Mouse (Mus musculus) heart, embryonic 15.5 days (tissue): Measurements from ENCODE around the gene Pygm. TPM values are rescaled to one million over a fixed set of nuclear protein-coding genes. Genes with fewer than 3 reads are reported as not detected.

Source experiments
- ATAC-seq: fragments of 200-750 bp; cut with Nextera tagmentation; replicated peaks from 2 replicates; pipeline ENCODE4 v1.8.0; 2017; ENCODE audit warnings: low read depth, moderate TSS enrichment; ENCODE audit not compliant: insufficient number of reproducible peaks, insufficient read depth, low FRiP score
- H3K27ac ChIP-seq: fragments of 300-500 bp; sonication (generic); 2 replicates; pipeline ENCODE4 v1.5.1; 2015; ENCODE audit warnings: mild to moderate bottlenecking, inconsistent platforms
- H3K27me3 ChIP-seq: fragments of 300-500 bp; sonication (generic); 2 replicates; pipeline ENCODE4 v1.6.1; 2015; ENCODE audit warnings: inconsistent platforms
- H3K36me3 ChIP-seq: fragments of 300-500 bp; sonication (generic); 2 replicates; pipeline ENCODE4 v1.6.1; 2015; ENCODE audit warnings: mild to moderate bottlenecking, inconsistent platforms
- H3K4me1 ChIP-seq: fragments of 300-500 bp; sonication (generic); replicated peaks from 2 replicates; pipeline ENCODE4 v1.6.1; 2015; ENCODE audit warnings: inconsistent platforms
- H3K4me2 ChIP-seq: fragments of 300-500 bp; sonication (generic); 2 replicates; pipeline ENCODE4 v1.6.1; 2015; ENCODE audit warnings: inconsistent platforms, mild to moderate bottlenecking, moderate library complexity
- H3K4me3 ChIP-seq: fragments of 300-500 bp; sonication (generic); 2 replicates; pipeline ENCODE4 v1.5.1; 2015; ENCODE audit warnings: mild to moderate bottlenecking, inconsistent platforms
- H3K9ac ChIP-seq: fragments of 300-500 bp; sonication (generic); 2 replicates; pipeline ENCODE4 v1.6.1; 2015; ENCODE audit warnings: mild to moderate bottlenecking, inconsistent platforms
- H3K9me3 ChIP-seq: fragments of 300-500 bp; sonication (generic); replicated peaks from 2 replicates; pipeline ENCODE4 v1.6.1; 2016; ENCODE audit warnings: inconsistent platforms
- WGBS: fragments of 180-500 bp; shearing (Covaris S2); methylation state at CpG from one replicate; pipeline ENCODE4 v1.1.7; 2015; ENCODE audit warnings: mixed read lengths; 5-methylcytosine and 5-hydroxymethylcytosine counted together
- polyA plus RNA-seq: library from polyadenylated mRNA; unstranded; fragments of >200 nt; fragmentation: Nextera tagmentation; extraction: Ambion mirVana; gene quantifications from 2 replicates; pipeline ENCODE4 v1.2.1, GENCODE M21; 2015

Gene Pygm
- polyA plus RNA-seq, 1 experiment from 2014 or later = 297 TPM

DNA sequence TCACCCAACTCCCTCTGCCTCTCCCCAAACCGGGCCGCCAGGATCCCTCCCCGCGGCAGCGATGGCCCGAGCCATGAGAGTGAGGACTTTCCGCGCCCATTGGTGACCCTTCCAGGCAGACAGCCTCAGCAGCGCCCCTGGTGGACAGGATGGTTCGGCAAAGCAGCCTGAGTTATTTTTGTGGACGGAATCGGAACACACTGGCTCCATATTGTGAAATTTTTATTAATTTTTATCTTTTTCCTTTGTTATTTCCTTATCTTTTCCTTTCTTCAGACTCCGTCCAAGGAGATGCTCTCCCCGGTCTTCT, 8.0 kb upstream of the Pygm start:
- Histone ChIP-seq H3K9me3 (no peaks in the 10 kb centered on the region), H3K27me3 (no peaks in the 10 kb centered on the region), H3K9ac (no peak overlapping the region), H3K4me2 (no peak overlapping the region), H3K36me3 (peaks cover 83% of the 10 kb centered on the region), H3K27ac (no peak overlapping the region), H3K4me3 (no peak overlapping the region), H3K4me1 (peaks cover 32% of the 10 kb centered on the region)
- no peak for ATAC-seq
- WGBS = 75% methylated on average over 14 of the region's 14 CpGs

DNA sequence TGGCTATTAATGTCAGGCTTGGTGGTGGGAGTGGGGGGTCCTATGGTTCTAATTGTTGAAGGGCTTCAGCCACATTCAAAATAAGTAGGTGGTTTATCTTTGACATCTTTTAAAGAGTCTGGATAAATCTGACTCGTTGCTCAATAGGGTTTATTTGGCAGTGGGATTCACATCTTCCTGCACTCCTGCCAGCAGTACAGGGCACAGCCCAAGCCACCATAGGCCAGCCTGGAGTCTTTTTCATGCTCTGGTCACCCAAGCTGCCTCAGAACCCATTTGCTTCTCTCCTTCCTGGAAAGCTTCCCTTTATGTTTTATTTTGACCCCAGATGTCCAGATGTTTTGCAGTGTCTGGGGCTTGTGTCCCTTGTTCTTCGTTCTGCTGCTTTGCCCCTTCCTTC, 7.6 kb upstream of the Pygm start:
- Histone ChIP-seq H3K4me2 (no peak overlapping the region), H3K4me3 (no peak overlapping the region), H3K36me3 (peaks cover 79% of the 10 kb centered on the region), H3K9me3 (no peaks in the 10 kb centered on the region), H3K27me3 (no peaks in the 10 kb centered on the region), H3K4me1 (peaks cover 32% of the 10 kb centered on the region), H3K27ac (0 out of 2 replicates have a peak overlapping the region, but pooled peaks have one; percentile 8), H3K9ac (no peak overlapping the region)
- 71% methylated on average over 2 of the region's 2 CpGs for WGBS
- no peak for ATAC-seq

DNA sequence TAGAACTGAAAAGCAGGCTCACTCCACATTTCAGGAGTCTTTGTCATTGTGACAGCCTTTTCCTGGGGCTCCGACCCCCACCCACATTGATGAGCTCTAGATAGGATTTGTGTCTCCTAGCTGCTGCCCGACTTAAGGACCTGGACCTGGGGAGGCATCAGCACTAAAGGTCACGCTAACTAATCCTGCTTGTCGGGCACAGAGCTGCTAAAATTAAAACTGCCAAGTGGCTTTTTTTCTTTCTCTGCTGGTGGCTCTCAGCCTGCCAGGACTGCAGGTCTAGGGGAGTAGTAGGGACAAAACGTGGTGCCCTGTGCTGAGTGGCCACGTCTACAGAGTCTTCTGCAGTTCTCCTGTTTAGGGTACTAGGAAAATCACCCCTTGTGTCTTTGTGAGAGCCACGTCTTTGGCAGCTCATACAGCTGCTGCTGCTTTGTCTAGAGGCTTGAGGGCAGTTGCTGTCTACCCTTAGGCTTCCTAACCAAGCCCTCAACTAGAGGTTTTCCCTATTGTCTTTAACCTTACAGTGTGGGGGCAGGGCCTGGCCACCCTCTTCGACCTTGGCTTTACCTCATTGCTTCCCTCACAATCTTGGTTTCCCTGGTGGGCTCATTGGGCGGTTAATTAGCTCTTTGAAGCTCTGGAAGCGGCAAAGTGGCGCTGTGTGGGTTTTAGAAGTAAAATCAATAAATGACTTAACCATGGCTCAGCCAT, 6.7 kb upstream of the Pygm start:
- Histone ChIP-seq H3K36me3 (peaks cover 70% of the 10 kb centered on the region), H3K27me3 (no peaks in the 10 kb centered on the region), H3K4me3 (no peak overlapping the region), H3K4me2 (no peak overlapping the region), H3K9me3 (no peaks in the 10 kb centered on the region), H3K4me1 (peaks cover 36% of the 10 kb centered on the region), H3K9ac (0 out of 2 replicates have a peak overlapping the region, but pooled peaks have one; percentile 13), H3K27ac (peak overlapping the region; percentile 75)
- ATAC-seq = no peak
- WGBS = 64% methylated on average over 11 of the region's 11 CpGs

DNA sequence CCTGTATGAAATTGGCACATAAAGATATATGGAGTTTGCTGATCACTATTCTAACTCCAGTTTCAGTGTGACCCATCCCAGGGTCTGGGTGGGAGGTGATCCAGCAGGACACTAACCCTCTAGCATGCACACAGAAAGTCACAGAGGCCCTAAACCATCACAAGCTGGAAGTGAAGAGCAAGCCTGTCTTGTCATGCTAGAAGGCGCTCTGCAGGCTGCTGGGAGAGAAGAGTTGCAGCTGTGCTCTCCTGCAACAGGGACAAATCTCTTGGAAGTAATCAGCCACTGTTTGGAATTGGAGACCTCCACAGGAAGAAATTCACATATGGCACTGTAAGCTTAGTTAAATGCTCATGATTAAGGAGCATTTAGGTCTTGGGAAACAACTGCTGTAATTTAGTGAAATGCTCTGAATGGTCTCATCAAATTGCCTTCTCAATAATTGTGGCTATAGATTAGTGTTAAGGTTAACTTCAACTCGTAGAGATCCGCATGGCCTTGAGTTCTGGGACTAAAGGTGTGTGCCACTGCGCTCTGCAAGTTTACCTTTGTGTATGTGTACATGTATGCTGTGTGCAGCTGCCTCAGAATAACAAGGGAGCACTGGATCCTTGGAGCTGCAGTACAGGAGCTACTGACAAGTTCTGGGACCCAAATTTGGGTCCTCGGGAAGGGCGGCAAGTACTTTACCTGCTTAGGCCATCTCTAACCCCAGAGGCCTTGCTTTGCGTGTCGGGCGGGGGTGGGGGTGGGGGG, 3.6 kb upstream of the Pygm start:
- H3K4me1 ChIP-seq = peaks cover 55% of the 10 kb centered on the region
- no peak overlapping the region for H3K27ac ChIP-seq
- no peak overlapping the region for H3K9ac ChIP-seq
- H3K9me3 ChIP-seq = no peaks in the 10 kb centered on the region
- ATAC-seq = no peak
- 86% methylated on average over 9 of the region's 9 CpGs for WGBS
- H3K4me2 ChIP-seq = no peak overlapping the region
- no peaks in the 10 kb centered on the region for H3K27me3 ChIP-seq
- no peak overlapping the region for H3K4me3 ChIP-seq
- peaks cover 40% of the 10 kb centered on the region for H3K36me3 ChIP-seq

DNA sequence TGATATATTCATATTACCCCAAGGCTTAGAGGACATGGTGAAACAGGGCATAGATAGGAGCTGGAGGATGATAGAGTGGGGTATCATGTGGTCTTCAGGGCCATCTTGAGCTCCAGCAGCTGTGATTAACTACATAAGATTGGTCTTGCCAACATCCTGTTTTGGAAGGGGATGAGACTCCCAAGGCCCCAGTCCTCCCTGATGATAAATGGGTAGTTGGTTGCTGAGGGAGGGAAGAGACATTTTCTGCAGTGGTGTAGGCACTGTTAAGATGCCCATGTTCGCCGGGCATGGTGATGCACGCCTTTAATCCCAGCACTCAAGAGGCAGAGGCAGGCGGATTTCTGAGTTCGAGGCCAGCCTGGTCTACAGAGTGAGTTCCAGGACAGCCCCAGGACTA, 3.0 kb upstream of the Pygm start:
- no peak for ATAC-seq
- H3K36me3 ChIP-seq = peaks cover 33% of the 10 kb centered on the region
- H3K4me2 ChIP-seq = no peak overlapping the region
- no peaks in the 10 kb centered on the region for H3K27me3 ChIP-seq
- 96% methylated on average over 5 of the region's 5 CpGs for WGBS
- no peaks in the 10 kb centered on the region for H3K9me3 ChIP-seq
- no peak overlapping the region for H3K4me3 ChIP-seq
- peaks cover 58% of the 10 kb centered on the region for H3K4me1 ChIP-seq
- H3K27ac ChIP-seq = no peak overlapping the region
- no peak overlapping the region for H3K9ac ChIP-seq

DNA sequence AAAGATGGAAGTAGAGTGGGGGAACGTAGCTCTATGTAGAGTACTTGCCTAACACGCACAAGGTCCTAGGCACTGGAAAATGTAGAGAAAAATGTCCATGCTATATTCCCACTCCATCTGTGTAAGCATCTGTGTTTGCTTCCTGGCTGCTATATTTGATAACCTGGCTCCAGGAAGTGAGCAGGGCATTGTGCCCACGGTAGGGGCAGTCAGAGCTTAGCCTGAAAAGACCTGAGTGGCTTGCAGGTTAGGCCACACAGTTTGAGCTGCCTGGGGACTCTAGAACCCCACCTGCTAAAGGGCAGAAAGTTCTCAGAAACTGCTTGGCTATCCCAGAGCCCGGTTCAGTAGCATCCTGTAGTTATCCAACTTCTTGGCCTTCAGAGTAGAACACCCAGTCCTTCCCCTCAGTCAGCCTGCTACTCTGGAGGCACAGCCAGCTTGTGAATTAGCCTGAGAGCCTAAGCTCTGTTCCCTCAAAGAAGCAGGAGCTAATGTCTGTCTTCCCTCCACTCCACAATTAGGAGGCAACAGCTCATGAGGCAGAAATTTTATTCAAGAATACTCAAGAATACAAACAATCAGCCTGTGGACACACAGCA, 1.8 kb upstream of the Pygm start:
- no peak overlapping the region for H3K4me3 ChIP-seq
- peaks cover 30% of the 10 kb centered on the region for H3K36me3 ChIP-seq
- H3K9me3 ChIP-seq = no peaks in the 10 kb centered on the region
- no peaks in the 10 kb centered on the region for H3K27me3 ChIP-seq
- WGBS = 72% methylated on average over 4 of the region's 4 CpGs
- ATAC-seq = no peak
- no peak overlapping the region for H3K9ac ChIP-seq
- no peak overlapping the region for H3K4me2 ChIP-seq
- peak overlapping the region; percentile 85; the same call in 1 of the 2 replicates for H3K27ac ChIP-seq
- H3K4me1 ChIP-seq = peaks cover 58% of the 10 kb centered on the region

DNA sequence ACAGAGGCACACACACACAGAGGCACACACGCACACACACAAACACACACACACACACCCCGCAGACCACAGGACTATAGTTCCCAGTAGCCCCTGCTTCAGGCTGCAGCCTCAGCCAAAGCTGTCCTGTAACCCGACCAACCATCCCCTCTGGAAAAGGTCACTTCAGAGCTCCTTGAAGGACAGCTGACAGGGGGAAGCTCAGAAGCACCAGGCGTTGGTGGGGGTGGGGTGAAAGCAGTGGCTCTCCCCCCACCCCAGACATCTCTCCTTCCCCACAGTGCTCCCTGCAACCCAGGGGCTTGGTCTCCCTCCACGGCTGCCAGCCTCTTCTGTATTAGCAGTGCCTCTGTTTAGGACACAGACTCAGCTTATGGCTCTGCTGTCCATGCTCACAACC, 729 bp upstream of the Pygm start:
- Histone ChIP-seq H3K27me3 (no peaks in the 10 kb centered on the region), H3K4me2 (peak overlapping the region; percentile 67; the same call in 1 of the 2 replicates), H3K27ac (peak overlapping the region; percentile 85), H3K4me3 (no peak overlapping the region), H3K9me3 (no peaks in the 10 kb centered on the region), H3K4me1 (peaks cover 52% of the 10 kb centered on the region), H3K36me3 (peaks cover 20% of the 10 kb centered on the region), H3K9ac (no peak overlapping the region; the same call in 1 of the 2 replicates)
- 21% methylated on average over 5 of the region's 5 CpGs for WGBS
- ATAC-seq = no peak

DNA sequence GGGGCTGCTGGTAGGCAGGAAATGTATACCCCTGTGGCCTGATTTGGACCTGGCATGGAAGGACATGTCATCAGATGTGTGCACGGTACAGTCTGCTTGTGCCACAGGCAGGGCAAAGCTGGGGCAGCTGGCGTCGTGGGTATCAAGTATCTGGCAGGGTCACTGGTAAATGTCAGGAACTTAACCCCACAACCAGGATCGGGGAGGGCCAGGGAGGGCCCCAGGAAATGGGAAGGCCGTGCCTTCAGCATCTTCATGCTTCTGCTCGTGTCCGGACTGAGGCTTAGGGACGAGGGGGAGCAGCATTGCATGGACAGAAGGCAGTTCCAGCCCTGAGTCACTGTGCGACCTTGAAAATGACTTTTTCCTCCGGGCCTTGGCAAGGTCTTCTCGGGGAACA, 755 bp downstream of the Pygm start:
- peak overlapping the region; percentile 85 for H3K27ac ChIP-seq
- H3K9me3 ChIP-seq = no peaks in the 10 kb centered on the region
- peak overlapping the region; percentile 55 for H3K9ac ChIP-seq
- H3K4me1 ChIP-seq = peaks cover 54% of the 10 kb centered on the region
- ATAC-seq = 0 out of 2 replicates have a peak, but pooled peaks have one; percentile 15
- H3K27me3 ChIP-seq = no peaks in the 10 kb centered on the region
- peak overlapping the region; percentile 67 for H3K4me2 ChIP-seq
- H3K4me3 ChIP-seq = peak overlapping the region; percentile 53
- peaks cover 22% of the 10 kb centered on the region; the same call in 1 of the 2 replicates for H3K36me3 ChIP-seq
- WGBS = 46% methylated on average over 11 of the region's 11 CpGs

DNA sequence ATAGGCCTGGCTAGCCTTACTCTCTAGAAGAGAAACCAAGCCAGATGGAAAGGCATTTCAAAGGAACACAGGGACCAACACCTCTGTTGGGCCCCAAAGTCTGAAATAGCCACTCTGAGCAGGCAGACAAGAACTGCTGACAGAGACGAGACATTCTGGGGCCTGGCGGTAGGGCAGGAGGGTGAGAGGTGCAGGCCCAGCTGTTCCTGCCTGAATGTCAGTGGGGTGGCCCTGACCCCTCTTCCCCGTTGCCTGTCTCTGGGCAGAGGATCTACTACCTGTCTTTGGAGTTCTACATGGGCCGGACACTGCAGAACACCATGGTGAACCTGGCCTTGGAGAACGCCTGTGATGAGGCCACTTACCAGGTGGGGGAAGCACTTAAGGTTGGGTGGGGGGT, 1.2 kb downstream of the Pygm start:
- Histone ChIP-seq H3K4me1 (peaks cover 56% of the 10 kb centered on the region), H3K9me3 (no peaks in the 10 kb centered on the region), H3K9ac (peak overlapping the region; percentile 55), H3K36me3 (peaks cover 21% of the 10 kb centered on the region; the same call in 1 of the 2 replicates), H3K27ac (peak overlapping the region; percentile 85), H3K4me3 (peak overlapping the region; percentile 53), H3K27me3 (no peaks in the 10 kb centered on the region), H3K4me2 (peak overlapping the region; percentile 67)
- WGBS = 52% methylated on average over 5 of the region's 5 CpGs
- ATAC-seq = no peak

DNA sequence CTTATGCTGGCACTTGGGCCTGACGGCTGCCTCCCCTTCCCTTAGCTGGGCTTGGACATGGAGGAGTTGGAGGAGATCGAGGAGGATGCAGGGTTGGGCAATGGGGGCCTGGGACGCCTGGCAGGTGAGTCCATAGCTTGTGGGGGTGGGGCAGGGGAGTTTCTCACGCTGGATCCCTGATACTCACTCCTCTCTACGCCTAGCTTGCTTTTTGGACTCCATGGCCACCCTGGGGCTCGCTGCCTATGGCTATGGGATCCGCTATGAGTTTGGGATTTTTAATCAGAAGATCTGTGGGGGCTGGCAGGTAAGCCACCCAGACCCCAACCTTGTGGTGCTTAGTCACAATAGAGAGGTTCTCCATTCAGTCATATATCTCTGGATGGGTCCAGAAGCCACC, 1.6 kb downstream of the Pygm start:
- H3K9ac ChIP-seq = peak overlapping the region; percentile 55
- no peaks in the 10 kb centered on the region for H3K27me3 ChIP-seq
- H3K4me2 ChIP-seq = peak overlapping the region; percentile 67
- peak overlapping the region; percentile 53 for H3K4me3 ChIP-seq
- WGBS = 67% methylated on average over 7 of the region's 7 CpGs
- no peak for ATAC-seq
- H3K36me3 ChIP-seq = peaks cover 19% of the 10 kb centered on the region
- no peaks in the 10 kb centered on the region for H3K9me3 ChIP-seq
- H3K4me1 ChIP-seq = peaks cover 56% of the 10 kb centered on the region
- peak overlapping the region; percentile 85 for H3K27ac ChIP-seq

DNA sequence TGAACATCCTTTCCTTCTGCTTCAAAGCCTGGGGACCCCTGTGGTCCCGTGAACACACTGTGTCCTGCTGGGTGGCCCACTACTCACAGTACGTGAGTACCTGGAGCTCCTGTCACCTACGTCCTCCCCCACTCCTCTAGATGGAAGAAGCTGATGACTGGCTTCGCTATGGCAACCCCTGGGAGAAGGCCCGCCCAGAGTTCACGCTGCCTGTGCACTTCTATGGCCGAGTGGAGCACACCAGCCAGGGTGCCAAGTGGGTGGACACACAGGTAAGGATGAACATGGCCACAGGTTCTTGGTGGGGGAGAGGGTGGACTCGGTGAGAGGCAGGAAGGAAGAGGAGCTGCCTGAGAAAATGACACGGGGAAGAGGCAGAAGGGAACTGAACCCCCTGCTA, 2.0 kb downstream of the Pygm start:
- WGBS = 62% methylated on average over 9 of the region's 9 CpGs
- peak overlapping the region; percentile 55 for H3K9ac ChIP-seq
- H3K27ac ChIP-seq = peak overlapping the region; percentile 85; the same call in 1 of the 2 replicates
- peaks cover 56% of the 10 kb centered on the region for H3K4me1 ChIP-seq
- no peaks in the 10 kb centered on the region for H3K9me3 ChIP-seq
- H3K27me3 ChIP-seq = no peaks in the 10 kb centered on the region
- H3K4me3 ChIP-seq = peak overlapping the region; percentile 53
- ATAC-seq = no peak
- peaks cover 23% of the 10 kb centered on the region for H3K36me3 ChIP-seq
- peak overlapping the region; percentile 67 for H3K4me2 ChIP-seq
